Mouse (Mus musculus) midbrain, postnatal 0 days (tissue): ENCODE data around the gene Tmem266. TPM values are rescaled to one million over a fixed set of nuclear protein-coding genes. Genes with fewer than 3 reads are reported as not detected.

Experiments
- ATAC-seq: fragments of 200-750 bp; cut with Nextera tagmentation; 2 replicates; pipeline ENCODE4 v1.8.0; 2017; ENCODE audit warnings: moderate number of reproducible peaks, mild to moderate bottlenecking, moderate TSS enrichment, moderate library complexity; ENCODE audit not compliant: low FRiP score
- DNase-seq: peaks from one replicate; pipeline ENCODE4 v3.0.0-alpha.2; 2015; ENCODE audit warnings: low spot score
- H3K27ac ChIP-seq: fragments of 300-500 bp; sonication (generic); 2 replicates; pipeline ENCODE4 v1.5.1; 2014; ENCODE audit warnings: low read depth, mild to moderate bottlenecking, low read length, mixed read lengths
- H3K27me3 ChIP-seq: fragments of 300-500 bp; sonication (generic); 2 replicates; pipeline ENCODE4 v1.6.1; 2014; ENCODE audit warnings: low read length, control low read depth, mixed read lengths; ENCODE audit not compliant: insufficient read depth
- H3K36me3 ChIP-seq: fragments of 300-500 bp; sonication (generic); 2 replicates; pipeline ENCODE4 v1.6.1; 2014; ENCODE audit warnings: low read length, control low read depth, mixed read lengths; ENCODE audit not compliant: insufficient read depth
- H3K4me1 ChIP-seq: fragments of 300-500 bp; sonication (generic); 2 replicates; pipeline ENCODE4 v1.6.1; 2014; ENCODE audit warnings: mild to moderate bottlenecking, control low read depth, antibody characterized with exemption, low read length, mixed read lengths; ENCODE audit not compliant: insufficient read depth
- H3K4me2 ChIP-seq: fragments of 300-500 bp; sonication (generic); 2 replicates; pipeline ENCODE4 v1.6.1; 2014; ENCODE audit warnings: low read depth, mild to moderate bottlenecking, low read length, mixed read lengths; ENCODE audit not compliant: poor library complexity, severe bottlenecking
- H3K4me3 ChIP-seq: fragments of 300-500 bp; sonication (generic); 2 replicates; pipeline ENCODE4 v1.5.1; 2014; ENCODE audit warnings: low read depth, mild to moderate bottlenecking, low read length, moderate library complexity
- H3K9ac ChIP-seq: fragments of 300-500 bp; sonication (generic); replicated peaks from 2 replicates; pipeline ENCODE4 v1.6.1; 2014; ENCODE audit warnings: mild to moderate bottlenecking, low read length, moderate library complexity, mixed read lengths; ENCODE audit not compliant: poor library complexity, severe bottlenecking
- H3K9me3 ChIP-seq: fragments of 300-500 bp; sonication (generic); 2 replicates; pipeline ENCODE4 v1.6.1; 2016; ENCODE audit warnings: low read length, control low read depth
- CTCF ChIP-seq: IDR thresholded peaks from 2 replicates; pipeline ENCODE4 v1.5.1; 2016; ENCODE audit warnings: antibody characterized with exemption, mild to moderate bottlenecking
- WGBS: fragments of 180-500 bp; shearing (Covaris S2); extraction: QIAGEN DNeasy Blood & Tissue Kit; methylation state at CpG from one replicate; pipeline ENCODE4 v1.1.7; 2014; 5-methylcytosine and 5-hydroxymethylcytosine counted together
- polyA plus RNA-seq: library from polyadenylated mRNA; unstranded; fragments of >200 nt; fragmentation: Nextera tagmentation; extraction: Ambion mirVana; gene quantifications from 2 replicates; pipeline ENCODE4 v1.2.1, GENCODE M21; 2015
- total RNA-seq: library from RNA; depleted of rRNA; stranded (reverse); fragments of >200 nt; gene quantifications from 2 replicates; pipeline ENCODE4 v1.2.3, GENCODE M21; 2014

Gene Tmem266
- total and polyA plus RNA-seq, 2 experiments from 2014 or later: 7.3 to 12.5 TPM

DNA sequence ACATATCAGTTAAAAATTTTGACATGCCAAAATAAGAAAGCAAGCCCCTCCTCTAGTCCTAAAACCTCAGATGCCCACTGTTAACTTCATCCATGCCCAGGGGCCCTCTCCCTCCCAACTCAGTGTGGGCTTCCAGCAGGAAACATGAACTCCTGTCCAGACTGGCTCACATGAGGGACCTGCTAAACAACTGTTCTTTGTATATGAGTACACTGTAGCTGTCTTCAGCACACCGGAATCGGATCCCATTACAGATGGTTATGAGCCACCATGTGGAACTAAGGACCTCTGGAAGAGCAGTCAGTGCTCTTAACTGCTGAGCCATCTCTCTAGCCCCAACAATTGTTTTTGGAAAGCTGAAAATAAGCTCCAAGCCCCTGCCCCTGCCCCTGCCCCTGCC, 80.1 kb downstream of the Tmem266 start:
- no peak overlapping the region for H3K9ac ChIP-seq
- H3K4me2 ChIP-seq: no peak overlapping the region
- H3K9me3 ChIP-seq: no peaks in the 10 kb centered on the region
- H3K4me1 ChIP-seq: no peaks in the 10 kb centered on the region
- 86% methylated on average over 2 of the region's 2 CpGs for WGBS
- ATAC-seq (no peak), DNase-seq (no peak)
- no peak overlapping the region for H3K4me3 ChIP-seq
- H3K27me3 ChIP-seq: no peaks in the 10 kb centered on the region
- H3K36me3 ChIP-seq: no peaks in the 10 kb centered on the region
- no peak overlapping the region for H3K27ac ChIP-seq
- TF ChIP-seq CTCF: no peak

DNA sequence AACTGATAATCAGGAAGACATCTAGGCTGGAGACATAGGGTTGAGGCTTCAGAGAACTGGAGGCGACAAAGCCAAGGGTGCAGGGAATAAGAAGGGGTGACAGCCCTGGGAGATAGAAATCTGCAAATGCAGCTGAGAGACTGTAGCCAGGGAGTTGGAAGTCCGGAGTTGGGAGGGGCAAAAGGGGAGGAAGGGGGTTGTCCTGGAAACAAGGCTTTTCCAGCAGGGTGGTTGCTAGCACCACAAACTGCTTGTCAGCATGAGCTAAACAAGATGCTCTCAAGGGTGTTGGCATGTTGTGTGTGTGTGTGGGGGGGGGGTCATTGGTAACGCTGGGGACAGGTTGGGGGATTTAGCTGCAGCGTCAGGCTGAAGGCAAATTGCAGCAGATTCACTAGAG, 82.1 kb downstream of the Tmem266 start:
- no peak overlapping the region for H3K4me2 ChIP-seq
- no peaks in the 10 kb centered on the region for H3K27me3 ChIP-seq
- ATAC-seq (no peak), DNase-seq (peak; percentile 25)
- H3K9me3 ChIP-seq: no peaks in the 10 kb centered on the region
- no peak overlapping the region for H3K27ac ChIP-seq
- TF ChIP-seq CTCF: no peak
- H3K4me1 ChIP-seq: no peaks in the 10 kb centered on the region
- WGBS: 12% methylated on average over 4 of the region's 4 CpGs
- H3K36me3 ChIP-seq: no peaks in the 10 kb centered on the region
- H3K4me3 ChIP-seq: no peak overlapping the region
- no peak overlapping the region for H3K9ac ChIP-seq

DNA sequence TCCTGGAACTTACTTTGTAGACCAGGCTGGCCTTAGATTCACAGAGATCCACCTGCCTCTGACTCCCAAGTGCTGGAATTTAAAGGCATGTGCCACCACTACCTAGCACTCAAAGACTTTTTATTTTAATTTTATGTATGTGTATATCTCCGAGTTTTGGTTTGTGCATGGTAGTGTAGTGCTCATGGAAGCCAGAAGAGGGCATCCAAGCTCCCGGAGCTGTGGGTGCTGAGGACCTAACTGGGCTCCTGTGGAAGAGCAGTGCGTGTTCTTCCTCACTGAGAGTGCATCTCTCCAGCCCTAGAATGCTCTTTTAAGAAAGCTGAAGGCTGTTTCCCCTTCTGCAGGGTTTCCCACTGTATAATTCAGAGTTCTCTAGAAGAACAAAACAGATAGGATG, 83.1 kb downstream of the Tmem266 start:
- Histone ChIP-seq H3K9ac (no peak overlapping the region), H3K4me1 (no peaks in the 10 kb centered on the region), H3K36me3 (no peaks in the 10 kb centered on the region), H3K27me3 (no peaks in the 10 kb centered on the region), H3K27ac (no peak overlapping the region), H3K4me3 (no peak overlapping the region), H3K4me2 (no peak overlapping the region), H3K9me3 (no peaks in the 10 kb centered on the region)
- no peak for ATAC-seq
- 54% methylated on average over 3 of the region's 3 CpGs for WGBS
- no peak for DNase-seq
- peak; percentile 42 for TF ChIP-seq CTCF

DNA sequence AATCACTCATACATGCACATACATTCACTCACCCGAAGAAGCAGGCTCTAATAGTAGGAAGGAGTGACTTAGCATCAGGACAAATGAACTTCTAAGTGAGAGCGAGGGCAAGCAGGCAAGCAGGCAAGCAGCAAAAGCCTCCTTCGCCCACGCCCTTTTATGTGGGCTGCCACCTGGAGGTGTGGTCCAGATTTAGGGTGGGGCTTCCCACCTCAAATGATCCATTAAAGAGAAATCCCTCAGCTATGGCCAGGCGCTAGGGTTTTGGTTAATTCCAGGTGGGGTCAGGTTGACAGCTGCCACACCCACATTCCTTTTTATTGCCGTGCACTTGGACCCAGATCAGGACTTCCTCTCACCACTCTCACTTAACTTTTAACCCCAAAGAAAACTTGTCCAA, 83.7 kb downstream of the Tmem266 start:
- TF ChIP-seq CTCF: no peak
- H3K4me1 ChIP-seq: no peaks in the 10 kb centered on the region
- H3K4me3 ChIP-seq: no peak overlapping the region
- H3K4me2 ChIP-seq: no peak overlapping the region
- DNase-seq: no peak
- WGBS: 76% methylated on average over 6 of the region's 6 CpGs
- no peaks in the 10 kb centered on the region for H3K36me3 ChIP-seq
- H3K27me3 ChIP-seq: no peaks in the 10 kb centered on the region
- ATAC-seq: no peak
- no peak overlapping the region for H3K9ac ChIP-seq
- no peak overlapping the region for H3K27ac ChIP-seq
- no peaks in the 10 kb centered on the region for H3K9me3 ChIP-seq

DNA sequence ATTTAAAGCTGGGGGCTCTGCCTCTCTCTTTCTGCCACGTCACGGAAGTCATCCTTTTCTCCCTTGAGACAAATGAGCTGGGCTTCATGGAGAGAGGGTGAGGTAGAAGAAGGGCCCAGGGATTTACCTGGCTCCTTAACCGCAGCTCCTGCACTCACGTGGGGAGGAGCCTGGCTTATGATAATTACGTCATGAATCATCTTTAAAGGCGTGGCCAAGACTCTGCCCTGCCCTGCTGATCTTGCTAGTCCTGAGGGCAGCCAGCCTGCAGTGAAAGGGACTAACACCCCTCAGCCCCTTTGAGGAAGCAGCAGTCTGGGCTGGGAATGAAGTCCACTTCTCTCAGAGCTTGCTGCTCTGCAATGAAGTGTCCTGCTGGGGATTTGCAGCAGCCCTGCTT, 84.4 kb downstream of the Tmem266 start:
- no peaks in the 10 kb centered on the region for H3K36me3 ChIP-seq
- H3K27ac ChIP-seq: no peak overlapping the region
- no peak overlapping the region for H3K4me3 ChIP-seq
- no peaks in the 10 kb centered on the region for H3K27me3 ChIP-seq
- no peaks in the 10 kb centered on the region for H3K4me1 ChIP-seq
- no peak overlapping the region for H3K4me2 ChIP-seq
- H3K9ac ChIP-seq: no peak overlapping the region
- H3K9me3 ChIP-seq: no peaks in the 10 kb centered on the region
- no peak for TF ChIP-seq CTCF
- DNase-seq (no peak), ATAC-seq (no peak)
- WGBS: 37% methylated on average over 6 of the region's 6 CpGs

DNA sequence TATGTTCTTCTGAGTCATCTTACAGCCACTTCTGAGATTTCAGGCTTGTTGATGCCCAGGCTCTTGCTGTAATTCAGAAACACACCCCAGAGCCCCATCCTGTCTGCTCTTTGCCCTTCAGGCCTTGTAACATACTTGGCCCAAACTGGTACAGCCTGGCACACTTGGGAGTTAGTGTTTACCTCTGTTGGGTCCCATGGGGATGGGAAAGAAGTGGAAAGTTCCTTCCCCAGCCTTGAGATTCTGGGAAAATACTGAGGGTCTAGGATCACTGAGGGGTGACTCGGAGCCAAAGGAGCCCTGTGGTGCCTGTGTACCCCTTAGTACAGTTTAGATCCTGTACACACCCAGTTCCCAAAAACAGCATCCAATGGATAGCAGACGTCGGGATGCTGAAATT, 95.1 kb downstream of the Tmem266 start:
- no peak for ATAC-seq
- Histone ChIP-seq H3K9ac (no peak overlapping the region), H3K4me2 (no peak overlapping the region), H3K4me1 (no peaks in the 10 kb centered on the region), H3K27me3 (no peaks in the 10 kb centered on the region), H3K9me3 (no peaks in the 10 kb centered on the region), H3K4me3 (no peak overlapping the region), H3K27ac (no peak overlapping the region), H3K36me3 (peaks cover 9% of the 10 kb centered on the region; the same call in 1 of the 2 replicates)
- DNase-seq: no peak
- no peak for TF ChIP-seq CTCF
- WGBS: 89% methylated on average over 3 of the region's 3 CpGs
